Mouse (Mus musculus): ENCODE results near the gene Osbpl8.

- TF ChIP-seq CTCF (IDR thresholded peaks at IDR 0.05; ENCODE audit: extremely low read depth, insufficient read depth, low read length) (peak; percentile 88), POLR2A (IDR thresholded peaks at IDR 0.05; ENCODE audit: extremely low read depth, insufficient read depth, low read length) (no peak)
Measured at GRCm38 (mm10) chr10:111226508-111226907, 62.0 kb downstream of the Osbpl8 start.

Measured in cortical plate, adult 2 months (tissue).